Mouse (Mus musculus): ENCODE data around the gene Brd3.
"Not testable (repeated sequence)": the region's sequence is repeated elsewhere in the genome, so short reads cannot be mapped to it uniquely, and the experiment has no call there.

Brd3 gene

GRCm38 (mm10) chr2:27510706-27511105 lies 3.2 kb upstream of the Brd3 start:
- no peak for DNase-seq (ENCODE audit: low spot score)

- DNase-seq (ENCODE audit: low spot score), result not testable (repeated sequence)
Measured at GRCm38 (mm10) chr2:27506658-27507057, 804 bp downstream of the Brd3 start.

- DNase-seq (ENCODE audit: low spot score), result no peak
Measured at GRCm38 (mm10) chr2:27505539-27505938, 1.9 kb downstream of the Brd3 start.

- no peak for DNase-seq (ENCODE audit: low spot score)
Measured at GRCm38 (mm10) chr2:27504113-27504885, 3.2 kb downstream of the Brd3 start.

- DNase-seq (ENCODE audit: low spot score), result no peak
Measured at GRCm38 (mm10) chr2:27496391-27497028, 11.0 kb downstream of the Brd3 start.

- no peak for DNase-seq (ENCODE audit: low spot score)
Measured at GRCm38 (mm10) chr2:27493971-27494370, 13.5 kb downstream of the Brd3 start.

- no peak for DNase-seq (ENCODE audit: low spot score)
Measured at GRCm38 (mm10) chr2:27490939-27491338, 16.5 kb downstream of the Brd3 start.

GRCm38 (mm10) chr2:27488362-27488761 lies 19.1 kb downstream of the Brd3 start:
- DNase-seq (ENCODE audit: low spot score), result no peak

GRCm38 (mm10) chr2:27487336-27488049 lies 20.0 kb downstream of the Brd3 start:
- DNase-seq (ENCODE audit: low spot score), result no peak

GRCm38 (mm10) chr2:27486725-27487124 lies 20.7 kb downstream of the Brd3 start:
- no peak for DNase-seq (ENCODE audit: low spot score)

GRCm38 (mm10) chr2:27482265-27482861 lies 25.1 kb downstream of the Brd3 start:
- no peak for DNase-seq (ENCODE audit: low spot score)

GRCm38 (mm10) chr2:27480367-27480766 lies 27.1 kb downstream of the Brd3 start:
- no peak for DNase-seq (ENCODE audit: low spot score)

- no peak for DNase-seq (ENCODE audit: low spot score)
Measured at GRCm38 (mm10) chr2:27479821-27480220, 27.6 kb downstream of the Brd3 start.

- DNase-seq (ENCODE audit: low spot score), result no peak
Measured at GRCm38 (mm10) chr2:27476303-27477192, 30.9 kb downstream of the Brd3 start.

- DNase-seq (ENCODE audit: low spot score), result peak; percentile 94
Measured at GRCm38 (mm10) chr2:27475495-27476302, 31.8 kb downstream of the Brd3 start.

- DNase-seq (ENCODE audit: low spot score), result peak; percentile 55
Measured at GRCm38 (mm10) chr2:27474621-27475484, 32.6 kb downstream of the Brd3 start.

GRCm38 (mm10) chr2:27473911-27474310 lies 33.6 kb downstream of the Brd3 start:
- no peak for DNase-seq (ENCODE audit: low spot score)

GRCm38 (mm10) chr2:27473061-27473765 lies 34.2 kb downstream of the Brd3 start:
- DNase-seq (ENCODE audit: low spot score), result no peak

- no peak for DNase-seq (ENCODE audit: low spot score)
Measured at GRCm38 (mm10) chr2:27471170-27471584, 36.3 kb downstream of the Brd3 start.
